Mouse (Mus musculus) ES-CJ7 (cell line): ENCODE measurements at regions not wholly inside any gene's neighbourhood (a gene's known extent, or its start where the extent isn't known, plus 50 kb on each side); places are given as distances from the start of the nearest gene placed in this dataset.

Experiments used
- DNase-seq: peaks from one replicate; pipeline ENCODE4 v3.0.0; 2011; ENCODE audit warnings: low read depth, low spot score

- no peak for DNase-seq
Measured at GRCm38 (mm10) chr5:141054991-141055390, 54.6 kb upstream of the Card11 start.

DNA sequence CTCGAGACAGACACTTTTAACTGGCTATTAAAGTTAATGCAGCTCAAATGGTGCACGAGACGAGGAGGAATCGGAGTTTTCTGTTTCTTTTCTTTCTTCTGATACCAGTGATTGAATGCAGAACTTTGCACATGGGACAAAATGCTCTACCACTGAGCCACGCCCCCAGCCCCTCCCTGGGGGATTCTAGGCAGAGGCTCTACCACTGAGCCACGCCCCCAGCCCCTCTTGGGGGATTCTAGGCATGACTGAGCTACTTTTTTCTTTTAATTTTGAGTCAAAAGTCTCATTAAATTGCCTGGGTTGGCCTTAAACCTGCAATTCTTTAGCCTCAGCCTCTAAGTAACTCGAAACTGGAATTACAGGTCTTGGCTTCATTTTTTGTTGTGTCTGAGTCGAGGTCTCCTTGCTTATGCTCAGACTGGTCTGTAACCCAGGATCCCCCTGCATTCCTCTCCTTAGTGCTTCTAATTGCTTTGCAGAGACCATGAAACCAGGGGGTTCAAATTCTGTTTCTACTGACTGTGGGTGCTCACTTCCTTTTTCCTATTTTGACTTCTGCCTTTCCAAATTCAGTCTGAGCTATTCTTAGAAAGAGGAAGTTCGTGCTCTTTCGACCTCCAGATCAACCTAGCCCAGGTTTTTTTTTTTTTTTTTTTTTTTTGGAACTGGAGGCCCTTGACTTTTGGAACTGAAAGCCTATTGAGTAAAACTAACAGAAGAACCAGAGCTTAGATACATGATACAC, 55.4 kb upstream of the Card11 start:
- no peak for DNase-seq

GRCm38 (mm10) chr5:141058141-141058540, 57.8 kb upstream of the Card11 start:
- no peak for DNase-seq

DNA sequence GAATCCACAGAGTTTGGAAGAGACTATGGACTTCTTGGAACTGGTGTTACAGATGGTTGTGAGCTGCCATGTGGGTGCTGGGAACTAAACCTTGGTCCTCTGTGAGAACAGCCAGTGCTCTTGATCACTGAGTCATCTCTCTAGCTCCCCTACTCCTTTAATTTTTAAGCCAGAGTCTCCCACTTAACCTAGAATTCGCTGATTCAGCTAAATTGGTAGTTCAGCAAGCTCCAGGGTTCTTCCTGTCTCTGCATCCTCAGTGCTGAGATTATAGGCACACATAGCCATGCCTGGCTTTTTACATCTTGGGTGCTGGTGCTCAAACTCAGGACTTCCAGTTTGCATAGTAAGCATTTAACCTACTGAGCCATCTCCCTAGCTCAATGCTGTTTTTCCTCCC, 58.5 kb upstream of the Card11 start:
- no peak for DNase-seq

GRCm38 (mm10) chr5:141062144-141062543, 61.8 kb upstream of the Card11 start:
- no peak for DNase-seq

DNA sequence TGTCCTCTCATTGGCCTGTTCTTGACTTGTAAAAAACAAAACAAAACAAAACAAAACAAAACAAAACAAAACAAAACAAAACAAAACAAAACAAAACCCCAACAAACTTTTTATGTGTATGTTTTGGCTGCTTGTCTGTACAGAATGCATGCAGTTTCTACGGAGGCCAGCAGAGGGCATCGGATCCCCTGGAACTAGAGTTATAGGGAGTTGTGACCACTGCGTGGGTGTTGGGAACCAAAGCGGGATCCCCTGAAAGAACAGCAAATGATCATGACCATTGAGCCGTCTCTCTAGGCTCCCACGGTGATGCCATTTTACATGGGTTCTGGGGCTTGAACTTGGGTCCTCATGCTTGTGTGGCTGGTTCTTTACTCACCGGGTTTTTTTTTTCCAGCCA, 67.2 kb upstream of the Card11 start:
- DNase-seq, result peak; percentile 41

- DNase-seq, result no peak
Measured at GRCm38 (mm10) chr5:141074457-141074856, 74.1 kb upstream of the Card11 start.

- no peak for DNase-seq
Measured at GRCm38 (mm10) chr5:141076158-141076557, 75.8 kb upstream of the Card11 start.

GRCm38 (mm10) chr5:141076942-141077341, 76.6 kb upstream of the Card11 start:
- DNase-seq, result no peak

DNA sequence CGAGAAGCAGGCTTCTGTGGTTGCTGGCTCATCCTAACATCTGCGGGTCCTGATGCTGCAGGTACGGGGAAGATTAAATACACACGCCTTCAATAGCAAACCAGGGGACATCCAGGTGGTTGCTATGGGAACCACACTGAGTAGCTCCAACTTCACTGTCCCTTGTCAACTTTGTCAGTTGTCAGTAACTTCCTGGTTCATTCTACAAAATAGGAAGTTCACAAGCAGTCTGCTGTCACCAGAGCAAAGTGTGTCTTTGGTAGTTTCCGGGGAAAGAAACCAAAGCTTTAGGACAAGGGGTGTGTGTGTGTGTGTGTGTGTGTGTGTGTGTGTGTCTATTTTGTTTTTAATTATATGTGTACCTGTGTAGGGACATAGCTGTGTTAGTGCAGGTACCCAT, 80.5 kb upstream of the Card11 start:
- DNase-seq, result no peak

DNA sequence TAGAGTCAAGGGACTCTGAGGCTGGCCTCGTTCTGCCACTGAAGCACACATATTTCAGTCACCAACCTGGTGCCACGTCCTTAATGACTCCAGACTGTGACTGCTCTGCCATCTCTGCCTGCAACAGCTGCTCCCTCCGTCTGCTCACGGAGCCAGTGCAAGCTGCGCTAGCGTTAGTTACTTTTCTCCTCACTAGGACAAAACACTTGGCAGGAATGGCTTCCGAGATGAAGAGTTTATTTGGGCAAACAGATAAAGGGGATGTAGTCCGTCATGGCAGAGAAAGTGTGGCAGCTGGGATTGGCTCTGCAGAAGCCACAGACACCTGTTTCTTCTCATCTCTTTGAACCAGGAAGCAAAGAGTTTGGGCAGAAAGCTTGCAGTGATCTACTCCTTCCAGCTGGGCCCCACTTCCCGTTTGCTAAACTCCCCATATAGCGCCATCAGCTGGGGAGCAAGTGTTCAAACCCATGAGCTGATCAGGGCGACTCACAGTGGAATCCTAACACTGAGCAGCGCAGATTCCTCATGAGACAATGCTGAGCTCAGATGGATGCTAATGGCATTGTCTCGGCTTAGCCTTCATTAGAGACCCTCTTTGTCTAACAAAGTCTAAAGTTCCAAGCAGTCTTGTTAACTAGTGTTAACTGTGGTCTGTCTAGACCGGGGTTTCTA, 83.8 kb upstream of the Card11 start:
- DNase-seq, result peak; percentile 69

GRCm38 (mm10) chr5:141084746-141085145, 84.4 kb upstream of the Card11 start:
- DNase-seq, result peak; percentile 66

DNA sequence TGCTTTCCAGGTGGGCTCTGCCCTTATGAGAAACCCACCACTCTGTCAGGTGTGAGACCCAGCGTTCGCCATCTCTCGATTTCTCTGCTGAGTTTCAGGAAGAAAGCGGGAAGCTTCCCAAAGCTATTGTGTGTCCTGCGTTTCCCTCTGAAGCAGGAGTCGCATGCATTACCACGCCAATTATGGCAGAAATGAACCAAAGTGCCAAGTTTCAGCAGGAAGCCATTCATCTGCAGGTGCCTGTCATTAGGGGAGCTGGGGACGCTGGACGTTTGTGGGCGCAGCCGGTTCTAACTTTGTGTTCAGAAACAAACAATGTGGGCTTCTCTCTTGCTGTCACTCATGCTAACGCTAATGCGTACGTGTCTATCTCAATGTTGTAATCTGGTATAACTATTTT, 91.3 kb upstream of the Card11 start:
- DNase-seq, result no peak

GRCm38 (mm10) chr5:141093641-141094040, 93.3 kb upstream of the Card11 start:
- DNase-seq, result peak; percentile 23

- no peak for DNase-seq
Measured at GRCm38 (mm10) chr5:141097878-141098277, 97.5 kb upstream of the Card11 start.

DNA sequence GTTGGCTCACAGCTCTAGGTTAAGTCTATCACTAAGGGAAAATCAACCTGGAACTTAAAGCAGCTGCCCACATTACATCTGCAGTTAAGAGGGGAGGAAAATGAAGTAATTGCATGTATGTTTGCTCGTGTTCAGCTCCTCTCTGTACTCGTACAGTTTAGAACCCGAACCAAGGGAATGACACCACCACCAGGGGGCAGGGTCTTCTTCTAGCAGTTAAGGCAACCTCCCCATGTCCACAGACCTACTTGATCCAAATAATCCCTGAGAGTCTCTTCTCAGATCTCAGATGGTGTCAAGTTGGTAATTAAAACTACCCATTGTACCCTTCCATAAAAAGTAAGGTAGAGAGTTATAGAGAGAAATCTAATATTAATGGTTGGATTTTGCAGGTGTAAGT, 111.3 kb upstream of the Card11 start:
- DNase-seq, result peak; percentile 30

GRCm38 (mm10) chr5:141115273-141115904, 115.0 kb upstream of the Card11 start:
- DNase-seq, result no peak

GRCm38 (mm10) chr5:141115963-141116362, 115.6 kb upstream of the Card11 start:
- DNase-seq, result no peak

- DNase-seq, result no peak
Measured at GRCm38 (mm10) chr5:141125870-141126269, 115.4 kb upstream of the Sdk1 start.

DNA sequence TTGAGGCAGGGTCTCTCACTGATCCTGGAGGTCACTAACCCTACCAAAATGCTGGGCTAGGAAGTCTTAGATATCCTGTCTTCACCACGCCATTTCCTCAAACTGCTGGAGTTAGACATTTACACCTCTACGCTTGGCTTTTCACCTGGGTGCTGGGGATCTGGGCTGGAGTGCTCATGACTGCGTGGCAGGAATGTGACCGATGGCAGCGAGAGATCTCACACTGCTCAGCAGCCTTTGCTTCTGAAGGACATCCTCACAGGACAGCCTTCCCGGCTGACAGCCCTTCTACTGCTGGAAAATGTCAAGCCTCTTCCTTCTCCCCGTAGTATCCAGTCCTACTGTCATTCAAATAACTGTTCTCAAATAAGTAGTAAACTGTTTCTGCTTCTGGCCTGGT, 114.8 kb upstream of the Sdk1 start:
- no peak for DNase-seq

DNA sequence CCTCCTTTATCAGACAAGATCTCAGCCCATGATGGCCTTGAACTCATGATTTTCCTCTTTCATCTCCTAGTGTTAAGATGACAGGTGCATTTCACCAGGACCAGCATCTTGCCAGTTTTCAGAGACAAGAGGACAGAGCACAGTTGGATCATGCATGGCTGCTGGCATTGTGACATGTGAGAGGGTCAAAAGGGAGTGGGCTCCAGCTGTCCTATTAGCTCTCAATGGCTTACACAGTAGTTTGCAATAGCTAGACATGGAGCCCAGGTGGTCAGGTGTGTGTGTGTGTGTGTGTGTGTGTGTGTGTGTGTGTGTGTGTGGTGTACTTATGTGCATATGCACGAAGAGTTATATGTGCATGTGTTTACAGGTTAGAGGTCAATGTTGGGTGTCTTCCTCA, 110.3 kb upstream of the Sdk1 start:
- DNase-seq, result no peak

- DNase-seq, result no peak
Measured at GRCm38 (mm10) chr5:141131906-141132305, 109.4 kb upstream of the Sdk1 start.

DNA sequence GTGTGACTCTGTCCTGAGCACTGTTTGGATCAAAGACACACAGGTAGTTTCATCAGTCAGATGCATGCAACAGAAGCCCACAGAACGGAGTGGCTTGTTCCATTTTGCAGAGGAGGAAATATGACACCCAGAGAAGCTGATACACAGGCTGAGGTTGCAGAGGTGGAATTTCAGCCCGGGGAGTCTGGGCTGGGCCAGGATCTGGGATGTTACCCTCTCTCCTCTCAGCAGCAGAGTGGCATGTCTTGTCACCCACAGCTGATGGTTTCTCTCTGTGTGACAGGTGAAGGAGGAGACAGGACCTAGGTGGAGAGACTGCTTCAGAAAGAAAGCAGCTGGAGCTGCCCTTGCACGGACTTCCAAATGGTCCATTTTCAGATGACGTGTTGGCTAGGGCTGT, 105.1 kb upstream of the Sdk1 start:
- no peak for DNase-seq
